Mouse (Mus musculus) bone marrow macrophage, adult 2 months (primary cell): ENCODE measurements around the gene Ppfibp1.

ENCODE experiments used
- CTCF ChIP-seq: IDR thresholded peaks from 2 replicates; pipeline ENCODE4 v1.5.1; 2012; ENCODE audit warnings: low read depth, mild to moderate bottlenecking, low read length, moderate library complexity
- POLR2A ChIP-seq: IDR thresholded peaks from 2 replicates; pipeline ENCODE4 v1.6.1; 2012; ENCODE audit warnings: mild to moderate bottlenecking, low read depth, low read length, borderline replicate concordance

- TF ChIP-seq CTCF (no peak), POLR2A (no peak)
These were observed 78.2 kb downstream of the Ppfibp1 start for GRCm38 (mm10) chr6:146966446-146967019.
